Mouse (Mus musculus): ENCODE measurements around the gene Csmd2. TPM values are rescaled to one million over a fixed set of nuclear protein-coding genes. Genes with fewer than 3 reads are reported as not detected.

Csmd2 gene
- total RNA-seq, 1 experiment, result 0.80 TPM

GRCm38 (mm10) chr4:128084466-128084865, 96.8 kb downstream of the Csmd2 start:
- Histone ChIP-seq H3K9me3 (ENCODE audit: control insufficient read depth, insufficient read depth, low read depth, low read length) (no peaks in the 10 kb centered on the region), H3K4me3 (ENCODE audit: insufficient read depth in 1 of 2, low read depth in 1 of 2, low read length in 2 of 2, poor library complexity in 1 of 2, severe bottlenecking in 1 of 2) (no peak overlapping the region), H3K27ac (ENCODE audit: insufficient read depth, low read depth, low read length, poor library complexity, severe bottlenecking) (no peak overlapping the region), H3K36me3 (ENCODE audit: control insufficient read depth, insufficient read depth, low read length, poor library complexity, severe bottlenecking) (no peaks in the 10 kb centered on the region), H3K4me1 (ENCODE audit: control insufficient read depth in 2 of 2, insufficient read depth in 2 of 2, low read length in 2 of 2, poor library complexity in 1 of 2) (no peaks in the 10 kb centered on the region), H3K9ac (ENCODE audit: insufficient read depth, low read depth, low read length, poor library complexity, severe bottlenecking) (no peak overlapping the region)
- in situ Hi-C loops (cut with MboI; ENCODE audit: low sequenced_read_pairs in 2 of 2, unreplicated experiment in 2 of 2), result no loop called here
- no peak for TF ChIP-seq CHD2 (IDR thresholded peaks at IDR 0.05; ENCODE audit: low read depth, low read length)
- TF ChIP-seq HCFC1 (IDR thresholded peaks at IDR 0.05; ENCODE audit: borderline replicate concordance, insufficient read depth, low read length), result no peak
- no peak for TF ChIP-seq MAFK (IDR thresholded peaks at IDR 0.05; ENCODE audit: insufficient read depth, low read depth, low read length)
- no peak for TF ChIP-seq ZC3H11A (IDR thresholded peaks at IDR 0.05; ENCODE audit: borderline replicate concordance, low read depth, low read length)
- no peak for TF ChIP-seq ZNF384 (IDR thresholded peaks at IDR 0.05; ENCODE audit: low read depth, low read length)
- DNase-seq (ENCODE audit: low read depth, low spot score), result no peak

- in situ Hi-C loops (cut with MboI; ENCODE audit: low sequenced_read_pairs in 2 of 2, unreplicated experiment in 2 of 2), result no loop called here
- Histone ChIP-seq H3K4me3 (ENCODE audit: insufficient read depth in 1 of 2, low read depth in 1 of 2, low read length in 2 of 2, poor library complexity in 1 of 2, severe bottlenecking in 1 of 2) (no peak overlapping the region), H3K4me1 (ENCODE audit: control insufficient read depth in 2 of 2, insufficient read depth in 2 of 2, low read length in 2 of 2, poor library complexity in 1 of 2) (no peaks in the 10 kb centered on the region), H3K9me3 (ENCODE audit: control insufficient read depth, insufficient read depth, low read depth, low read length) (no peaks in the 10 kb centered on the region), H3K9ac (ENCODE audit: insufficient read depth, low read depth, low read length, poor library complexity, severe bottlenecking) (no peak overlapping the region), H3K36me3 (ENCODE audit: control insufficient read depth, insufficient read depth, low read length, poor library complexity, severe bottlenecking) (no peaks in the 10 kb centered on the region), H3K27ac (ENCODE audit: insufficient read depth, low read depth, low read length, poor library complexity, severe bottlenecking) (no peak overlapping the region)
- TF ChIP-seq ZC3H11A (IDR thresholded peaks at IDR 0.05; ENCODE audit: borderline replicate concordance, low read depth, low read length), result no peak
- no peak for TF ChIP-seq HCFC1 (IDR thresholded peaks at IDR 0.05; ENCODE audit: borderline replicate concordance, insufficient read depth, low read length)
- TF ChIP-seq ZNF384 (IDR thresholded peaks at IDR 0.05; ENCODE audit: low read depth, low read length), result no peak
- no peak for TF ChIP-seq MAFK (IDR thresholded peaks at IDR 0.05; ENCODE audit: insufficient read depth, low read depth, low read length)
- TF ChIP-seq CHD2 (IDR thresholded peaks at IDR 0.05; ENCODE audit: low read depth, low read length), result no peak
- no peak for DNase-seq (ENCODE audit: low read depth, low spot score)
These were observed 97.4 kb downstream of the Csmd2 start for GRCm38 (mm10) chr4:128085096-128085495.

- no peak for TF ChIP-seq ZNF384 (IDR thresholded peaks at IDR 0.05; ENCODE audit: low read depth, low read length)
- TF ChIP-seq ZC3H11A (IDR thresholded peaks at IDR 0.05; ENCODE audit: borderline replicate concordance, low read depth, low read length), result no peak
- TF ChIP-seq CHD2 (IDR thresholded peaks at IDR 0.05; ENCODE audit: low read depth, low read length), result no peak
- no peak for TF ChIP-seq HCFC1 (IDR thresholded peaks at IDR 0.05; ENCODE audit: borderline replicate concordance, insufficient read depth, low read length)
- TF ChIP-seq MAFK (IDR thresholded peaks at IDR 0.05; ENCODE audit: insufficient read depth, low read depth, low read length), result no peak
- Histone ChIP-seq H3K9ac (ENCODE audit: insufficient read depth, low read depth, low read length, poor library complexity, severe bottlenecking) (no peak overlapping the region), H3K36me3 (ENCODE audit: control insufficient read depth, insufficient read depth, low read length, poor library complexity, severe bottlenecking) (no peaks in the 10 kb centered on the region), H3K4me3 (ENCODE audit: insufficient read depth in 1 of 2, low read depth in 1 of 2, low read length in 2 of 2, poor library complexity in 1 of 2, severe bottlenecking in 1 of 2) (no peak overlapping the region), H3K4me1 (ENCODE audit: control insufficient read depth in 2 of 2, insufficient read depth in 2 of 2, low read length in 2 of 2, poor library complexity in 1 of 2) (no peaks in the 10 kb centered on the region), H3K27ac (ENCODE audit: insufficient read depth, low read depth, low read length, poor library complexity, severe bottlenecking) (no peak overlapping the region), H3K9me3 (ENCODE audit: control insufficient read depth, insufficient read depth, low read depth, low read length) (no peaks in the 10 kb centered on the region)
- DNase-seq (ENCODE audit: low read depth, low spot score), result no peak
- in situ Hi-C loops (cut with MboI; ENCODE audit: low sequenced_read_pairs in 2 of 2, unreplicated experiment in 2 of 2), result no loop called here
These were observed 99.5 kb downstream of the Csmd2 start for GRCm38 (mm10) chr4:128087147-128087606.

- no peaks in the 10 kb centered on the region for H3K36me3 ChIP-seq (ENCODE audit: control insufficient read depth, insufficient read depth, low read length, poor library complexity, severe bottlenecking)
- no peak overlapping the region for H3K9ac ChIP-seq (ENCODE audit: insufficient read depth, low read depth, low read length, poor library complexity, severe bottlenecking)
- H3K9me3 ChIP-seq (ENCODE audit: control insufficient read depth, insufficient read depth, low read depth, low read length), result no peaks in the 10 kb centered on the region
- no peak for DNase-seq (ENCODE audit: low read depth, low spot score)
- TF ChIP-seq HCFC1 (IDR thresholded peaks at IDR 0.05; ENCODE audit: borderline replicate concordance, insufficient read depth, low read length), result no peak
- TF ChIP-seq ZNF384 (IDR thresholded peaks at IDR 0.05; ENCODE audit: low read depth, low read length), result no peak
- TF ChIP-seq CHD2 (IDR thresholded peaks at IDR 0.05; ENCODE audit: low read depth, low read length), result no peak
- TF ChIP-seq MAFK (IDR thresholded peaks at IDR 0.05; ENCODE audit: insufficient read depth, low read depth, low read length), result no peak
- no peak for TF ChIP-seq ZC3H11A (IDR thresholded peaks at IDR 0.05; ENCODE audit: borderline replicate concordance, low read depth, low read length)
- in situ Hi-C loops (cut with MboI; ENCODE audit: low sequenced_read_pairs in 2 of 2, unreplicated experiment in 2 of 2), result no loop called here
- H3K4me1 ChIP-seq (ENCODE audit: control insufficient read depth in 2 of 2, insufficient read depth in 2 of 2, low read length in 2 of 2, poor library complexity in 1 of 2), result no peaks in the 10 kb centered on the region
- no peak overlapping the region for H3K27ac ChIP-seq (ENCODE audit: insufficient read depth, low read depth, low read length, poor library complexity, severe bottlenecking)
- no peak overlapping the region for H3K4me3 ChIP-seq (ENCODE audit: insufficient read depth in 1 of 2, low read depth in 1 of 2, low read length in 2 of 2, poor library complexity in 1 of 2, severe bottlenecking in 1 of 2)
These were observed 100.0 kb downstream of the Csmd2 start for GRCm38 (mm10) chr4:128087704-128088103.

GRCm38 (mm10) chr4:128088264-128088663, 100.6 kb downstream of the Csmd2 start:
- Histone ChIP-seq H3K4me1 (ENCODE audit: control insufficient read depth in 2 of 2, insufficient read depth in 2 of 2, low read length in 2 of 2, poor library complexity in 1 of 2) (no peaks in the 10 kb centered on the region), H3K4me3 (ENCODE audit: insufficient read depth in 1 of 2, low read depth in 1 of 2, low read length in 2 of 2, poor library complexity in 1 of 2, severe bottlenecking in 1 of 2) (no peak overlapping the region), H3K9ac (ENCODE audit: insufficient read depth, low read depth, low read length, poor library complexity, severe bottlenecking) (no peak overlapping the region), H3K36me3 (ENCODE audit: control insufficient read depth, insufficient read depth, low read length, poor library complexity, severe bottlenecking) (no peaks in the 10 kb centered on the region), H3K27ac (ENCODE audit: insufficient read depth, low read depth, low read length, poor library complexity, severe bottlenecking) (no peak overlapping the region), H3K9me3 (ENCODE audit: control insufficient read depth, insufficient read depth, low read depth, low read length) (no peaks in the 10 kb centered on the region)
- in situ Hi-C loops (cut with MboI; ENCODE audit: low sequenced_read_pairs in 2 of 2, unreplicated experiment in 2 of 2), result no loop called here
- TF ChIP-seq HCFC1 (IDR thresholded peaks at IDR 0.05; ENCODE audit: borderline replicate concordance, insufficient read depth, low read length), result no peak
- no peak for TF ChIP-seq CHD2 (IDR thresholded peaks at IDR 0.05; ENCODE audit: low read depth, low read length)
- TF ChIP-seq ZNF384 (IDR thresholded peaks at IDR 0.05; ENCODE audit: low read depth, low read length), result no peak
- TF ChIP-seq ZC3H11A (IDR thresholded peaks at IDR 0.05; ENCODE audit: borderline replicate concordance, low read depth, low read length), result no peak
- TF ChIP-seq MAFK (IDR thresholded peaks at IDR 0.05; ENCODE audit: insufficient read depth, low read depth, low read length), result no peak
- DNase-seq (ENCODE audit: low read depth, low spot score), result no peak
